Mouse (Mus musculus) c-Kit-positive CD71-positive TER-119-positive erythroid progenitor cells, embryonic 14.5 days (primary cell): Measurements from ENCODE around the gene Olfr167.
"Not testable (repeated sequence)": the region's sequence is repeated elsewhere in the genome, so short reads cannot be mapped to it uniquely, and the experiment has no call there.

Experiments
- DNase-seq: peaks from one replicate; pipeline ENCODE4 v3.0.0-alpha.2; 2013; ENCODE audit warnings: low spot score

Gene Olfr167

GRCm38 (mm10) chr16:19522166-19522565 is at the start of gene Olfr167:
Gene Olfr167, minus strand, starts transcription at chr16:19522266.
- DNase-seq: no peak

GRCm38 (mm10) chr16:19571709-19572108 is 49.6 kb upstream of the Olfr167 start, which contains the start of gene Olfr169:
Gene Olfr169, minus strand, starts transcription at chr16:19571809.
- not testable (repeated sequence) for DNase-seq

- not testable (repeated sequence) for DNase-seq
Observed at GRCm38 (mm10) chr16:19553429-19553828, 31.4 kb upstream of the Olfr167 start.

- DNase-seq: not testable (repeated sequence)
Observed at GRCm38 (mm10) chr16:19552246-19552645, 30.2 kb upstream of the Olfr167 start.

GRCm38 (mm10) chr16:19535455-19535854 is 13.4 kb upstream of the Olfr167 start, which contains the start of gene Olfr168:
Gene Olfr168, minus strand, starts transcription at chr16:19535555.
- DNase-seq: no peak

- DNase-seq: no peak
Observed at GRCm38 (mm10) chr16:19483394-19483793, 38.7 kb downstream of the Olfr167 start, which contains the start of gene Olfr166. Gene Olfr166, plus strand, starts transcription at chr16:19483694.

- no peak for DNase-seq
Observed at GRCm38 (mm10) chr16:19464365-19464764, 57.7 kb downstream of the Olfr167 start.
